Mouse (Mus musculus) E14TG2a.4 (cell line): Measurements from ENCODE around the gene Trib2.

Experiments used
- H3K27me3 ChIP-seq: 2 replicates; pipeline ENCODE4 v1.6.1; 2014; ENCODE audit warnings: low read length, control low read depth; ENCODE audit not compliant: insufficient read depth
- H3K36me3 ChIP-seq: 2 replicates; pipeline ENCODE4 v1.6.1; 2014; ENCODE audit warnings: low read length, control low read depth; ENCODE audit not compliant: insufficient read depth
- H3K4me1 ChIP-seq: replicated peaks from 2 replicates; pipeline ENCODE4 v1.6.1; 2014; ENCODE audit warnings: low read depth, low read length, control low read depth
- H3K4me3 ChIP-seq: replicated peaks from 2 replicates; pipeline ENCODE4 v1.5.1; 2014; ENCODE audit warnings: mild to moderate bottlenecking, low read length
- H3K9me3 ChIP-seq: 2 replicates; pipeline ENCODE4 v1.6.1; 2014; ENCODE audit warnings: low read length, control low read depth
- CTCF ChIP-seq: conservative IDR thresholded peaks from 2 replicates; pipeline ENCODE4 v1.5.1; 2014; ENCODE audit warnings: low read length
- NANOG ChIP-seq: IDR thresholded peaks from 2 replicates; pipeline ENCODE4 v1.6.1; 2014; ENCODE audit warnings: borderline replicate concordance, low read length, mixed read lengths
- POU5F1 ChIP-seq: IDR thresholded peaks from 2 replicates; pipeline ENCODE4 v1.6.1; 2014; ENCODE audit warnings: low read length, borderline replicate concordance

Gene Trib2

DNA sequence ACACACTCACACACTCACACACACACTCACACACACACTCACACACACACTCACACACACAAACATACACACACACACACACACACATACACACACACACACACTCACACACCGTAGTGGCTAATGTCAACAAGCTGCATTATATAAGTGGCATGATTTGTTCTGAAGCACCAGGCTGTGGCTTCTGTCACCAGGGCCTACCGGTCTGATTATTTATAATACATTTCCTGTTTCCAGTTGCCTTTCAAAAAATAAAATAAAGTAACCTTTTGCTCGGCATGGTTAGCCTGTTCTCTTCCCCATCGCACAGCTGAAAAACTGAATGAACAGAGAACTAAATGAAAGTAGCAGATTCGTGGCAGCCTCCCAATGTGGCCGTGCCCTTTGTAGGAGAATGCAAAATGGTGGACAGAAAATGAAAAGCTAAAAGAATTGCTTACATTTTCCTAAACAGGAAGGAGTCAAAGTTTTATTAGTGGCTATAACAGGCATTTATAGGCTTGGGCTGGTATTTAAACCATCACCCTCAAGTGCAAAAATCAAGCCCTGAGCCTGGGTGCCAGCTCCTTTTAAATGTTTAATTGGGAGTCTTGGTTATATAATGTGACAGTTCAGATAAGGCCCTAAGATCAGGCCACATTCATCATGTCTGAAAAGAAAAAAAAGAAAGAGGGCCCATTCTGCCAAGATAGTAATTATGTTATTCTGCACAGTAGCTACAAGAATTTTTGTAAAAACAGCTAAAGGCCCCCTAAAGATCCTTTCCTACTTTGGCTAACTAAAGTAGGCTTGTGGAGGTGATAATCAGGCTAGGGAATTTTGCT lies 4.4 kb downstream of the Trib2 start:
- Histone ChIP-seq H3K36me3 (no peaks in the 10 kb centered on the region), H3K27me3 (peaks cover 38% of the 10 kb centered on the region), H3K4me1 (peaks cover 44% of the 10 kb centered on the region), H3K9me3 (no peaks in the 10 kb centered on the region), H3K4me3 (no peak overlapping the region)
- TF ChIP-seq CTCF (no peak), NANOG (no peak), POU5F1 (no peak)

DNA sequence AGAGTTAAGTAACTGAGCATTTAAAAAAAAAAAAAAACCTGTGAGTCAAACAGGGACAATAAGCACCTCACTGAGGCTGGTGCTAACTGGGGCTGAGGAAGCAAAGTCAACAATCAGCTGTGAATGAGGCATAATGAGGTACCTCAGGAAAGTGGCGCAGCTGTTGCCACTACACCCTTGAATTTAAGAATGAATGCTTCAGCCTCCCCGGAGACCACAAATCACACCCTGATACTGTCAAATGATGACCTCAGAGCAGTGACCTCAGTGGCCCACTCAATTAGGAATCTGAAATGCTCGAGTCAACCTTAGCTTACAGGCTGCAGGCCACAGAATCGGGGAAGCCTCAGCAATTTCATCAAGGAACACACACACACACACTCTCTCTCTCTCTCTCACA lies 5.0 kb downstream of the Trib2 start:
- Histone ChIP-seq H3K4me3 (no peak overlapping the region), H3K36me3 (no peaks in the 10 kb centered on the region), H3K27me3 (peaks cover 36% of the 10 kb centered on the region), H3K4me1 (peaks cover 40% of the 10 kb centered on the region), H3K9me3 (no peaks in the 10 kb centered on the region)
- TF ChIP-seq POU5F1 (no peak), CTCF (no peak), NANOG (no peak)

DNA sequence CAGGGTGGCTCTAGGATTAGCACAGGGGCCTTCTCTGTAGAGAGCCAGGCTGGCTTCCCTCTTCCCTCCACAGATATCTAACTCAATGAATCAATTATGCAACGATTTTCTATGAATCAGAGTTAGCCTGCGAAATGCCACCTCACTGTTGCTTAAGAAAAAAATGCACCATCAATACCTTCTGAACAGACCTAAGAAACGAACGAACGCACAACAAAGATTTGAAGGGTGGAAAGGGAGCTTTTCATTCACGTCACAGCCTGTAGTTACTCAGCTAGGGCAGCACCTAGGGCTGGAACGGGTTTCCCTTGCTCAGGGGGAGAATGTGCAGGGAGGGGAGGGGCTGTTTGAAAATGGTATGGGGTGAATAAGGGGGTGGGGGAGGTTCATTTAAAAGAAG lies 5.8 kb downstream of the Trib2 start:
- Histone ChIP-seq H3K27me3 (peaks cover 29% of the 10 kb centered on the region), H3K9me3 (no peaks in the 10 kb centered on the region)

DNA sequence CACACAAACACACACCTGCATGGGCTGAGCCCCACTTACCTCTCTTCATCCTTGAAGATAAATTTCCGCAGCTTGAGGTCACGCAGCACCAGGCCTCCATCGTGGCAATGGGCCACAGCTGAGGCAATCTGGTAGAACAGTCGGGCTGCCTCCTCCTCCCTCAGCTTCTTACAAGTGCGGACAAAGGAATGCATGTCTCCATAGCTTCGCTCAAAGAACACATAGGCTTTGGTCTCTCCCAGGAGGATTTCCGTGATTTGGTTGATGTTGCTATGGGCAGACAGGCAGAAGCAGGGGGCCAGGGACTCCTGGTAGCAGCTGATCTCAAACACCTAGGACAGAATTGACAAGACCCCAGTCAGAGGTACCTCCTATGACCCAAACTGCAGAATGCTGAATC lies 7.1 kb downstream of the Trib2 start:
- H3K4me1 ChIP-seq, result peaks cover 40% of the 10 kb centered on the region
- no peaks in the 10 kb centered on the region for H3K9me3 ChIP-seq
- no peaks in the 10 kb centered on the region for H3K36me3 ChIP-seq
- peaks cover 16% of the 10 kb centered on the region for H3K27me3 ChIP-seq
- TF ChIP-seq NANOG (no peak), CTCF (no peak), POU5F1 (no peak)
- H3K4me3 ChIP-seq, result no peak overlapping the region

More for the DNA sequence above, 5.8 kb downstream of the Trib2 start:
- H3K4me1 ChIP-seq, result peaks cover 40% of the 10 kb centered on the region
- H3K4me3 ChIP-seq, result no peak overlapping the region
- no peaks in the 10 kb centered on the region for H3K36me3 ChIP-seq
- TF ChIP-seq POU5F1, result no peak
- TF ChIP-seq CTCF, result no peak
- TF ChIP-seq NANOG, result no peak

DNA sequence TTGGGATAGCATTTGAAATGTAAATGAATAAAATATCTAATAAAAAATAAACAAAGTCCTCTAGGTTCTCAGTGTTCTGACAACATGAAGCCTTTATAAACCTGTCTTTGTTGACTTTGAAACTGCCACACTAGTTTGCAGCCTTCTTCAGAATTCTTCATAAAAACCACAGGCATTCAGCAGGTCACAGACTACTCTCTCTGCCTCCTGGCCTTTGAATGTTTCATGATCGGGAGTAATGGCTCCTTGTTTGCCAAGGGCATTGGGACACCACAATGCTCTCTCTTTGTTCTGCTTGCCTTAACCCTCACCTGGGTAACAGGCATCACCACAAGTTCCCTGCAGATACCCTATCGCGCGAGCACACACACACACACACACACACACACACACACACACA lies 7.5 kb downstream of the Trib2 start:
- peaks cover 39% of the 10 kb centered on the region for H3K4me1 ChIP-seq
- H3K9me3 ChIP-seq, result no peaks in the 10 kb centered on the region
- no peak overlapping the region for H3K4me3 ChIP-seq
- H3K36me3 ChIP-seq, result no peaks in the 10 kb centered on the region
- peaks cover 12% of the 10 kb centered on the region for H3K27me3 ChIP-seq
- no peak for TF ChIP-seq POU5F1
- no peak for TF ChIP-seq CTCF
- no peak for TF ChIP-seq NANOG

DNA sequence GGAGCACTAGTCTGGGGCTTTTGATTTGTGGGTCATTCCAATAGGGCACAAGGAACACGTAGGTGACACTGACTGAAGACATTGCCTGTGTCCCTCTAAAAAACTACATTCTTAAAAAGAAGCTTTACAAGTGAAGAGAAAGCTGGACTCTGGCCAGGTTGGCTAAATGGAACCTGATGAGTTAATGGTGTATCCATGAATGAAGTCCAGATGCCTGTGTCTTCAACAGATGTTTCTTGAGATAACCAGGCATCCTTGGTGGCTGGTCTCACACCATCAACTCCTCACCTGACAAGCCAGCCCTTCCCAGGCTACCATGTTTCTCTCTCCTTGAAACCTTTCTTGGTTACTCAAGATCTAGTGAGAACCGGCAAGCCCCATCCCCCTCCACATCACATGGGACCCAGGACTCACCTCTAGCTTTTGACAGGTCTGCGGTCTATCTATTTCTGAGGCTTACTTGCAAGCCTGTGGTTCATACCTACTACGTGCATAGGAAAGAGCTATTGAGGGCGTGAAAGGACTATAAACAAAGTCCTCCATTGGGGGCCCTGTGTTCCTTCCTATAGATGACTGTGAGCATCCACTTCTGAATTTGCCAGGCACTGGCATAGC lies 8.4 kb downstream of the Trib2 start:
- peaks cover 30% of the 10 kb centered on the region for H3K4me1 ChIP-seq
- H3K27me3 ChIP-seq, result peaks cover 4% of the 10 kb centered on the region
- TF ChIP-seq NANOG (no peak), CTCF (no peak), POU5F1 (no peak)
- H3K9me3 ChIP-seq, result no peaks in the 10 kb centered on the region
- no peak overlapping the region for H3K4me3 ChIP-seq
- H3K36me3 ChIP-seq, result no peaks in the 10 kb centered on the region

DNA sequence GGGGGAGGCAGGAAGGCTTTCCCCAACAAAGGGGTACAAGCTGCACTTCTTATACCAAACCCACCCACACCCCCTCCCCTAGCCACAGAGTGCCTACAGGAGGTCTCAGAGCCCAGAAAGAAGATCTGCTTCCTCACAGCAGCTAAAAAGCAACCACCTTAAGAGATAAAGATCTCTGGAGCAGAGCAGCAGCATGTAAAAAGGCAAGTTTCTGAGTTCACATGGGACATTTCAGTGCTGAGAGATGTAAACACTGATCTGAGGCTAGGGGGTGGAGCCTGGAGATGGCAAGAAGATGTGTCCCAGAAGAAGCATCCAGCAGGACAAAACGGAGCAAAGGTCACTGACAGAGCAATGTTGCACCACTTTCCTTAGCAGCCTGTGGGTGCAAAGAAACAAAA lies 11.8 kb downstream of the Trib2 start:
- TF ChIP-seq POU5F1, result no peak
- no peak for TF ChIP-seq CTCF
- TF ChIP-seq NANOG, result no peak
- no peaks in the 10 kb centered on the region for H3K27me3 ChIP-seq

DNA sequence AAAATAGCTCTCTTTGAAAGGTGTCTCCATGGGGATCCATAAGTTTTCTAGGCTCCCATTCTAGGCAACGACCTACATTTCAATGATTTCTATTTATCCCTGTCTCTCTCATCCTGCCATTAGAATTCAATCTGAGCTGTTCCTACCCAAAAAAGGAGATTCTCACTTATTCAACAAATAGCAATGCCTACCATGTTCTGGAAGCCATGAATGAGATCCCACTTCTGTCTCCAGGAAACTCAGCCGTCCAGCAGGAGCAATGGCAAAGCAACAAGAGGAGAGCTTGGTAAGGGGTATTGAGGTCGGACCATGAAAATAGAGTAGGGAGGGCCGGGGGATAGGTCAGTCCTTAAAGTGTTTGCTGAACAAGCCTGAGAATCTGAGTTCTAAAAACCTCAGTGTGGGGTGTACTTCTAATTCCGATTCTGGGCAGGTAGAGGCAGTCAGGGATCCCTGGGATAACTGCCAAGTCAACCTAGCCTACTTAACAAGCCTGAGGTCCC lies 12.7 kb downstream of the Trib2 start:
- H3K36me3 ChIP-seq, result no peaks in the 10 kb centered on the region
- H3K27me3 ChIP-seq, result no peaks in the 10 kb centered on the region
- TF ChIP-seq POU5F1 (no peak), CTCF (no peak), NANOG (no peak)
- H3K4me3 ChIP-seq, result no peak overlapping the region
- no peaks in the 10 kb centered on the region for H3K9me3 ChIP-seq
- peaks cover 34% of the 10 kb centered on the region for H3K4me1 ChIP-seq

More for the DNA sequence above, 11.8 kb downstream of the Trib2 start:
- no peaks in the 10 kb centered on the region for H3K36me3 ChIP-seq
- no peaks in the 10 kb centered on the region for H3K9me3 ChIP-seq
- H3K4me3 ChIP-seq, result no peak overlapping the region
- peaks cover 34% of the 10 kb centered on the region for H3K4me1 ChIP-seq
